ENCODE assay signal across 21 mouse cellular contexts in the genomic region with DNA sequence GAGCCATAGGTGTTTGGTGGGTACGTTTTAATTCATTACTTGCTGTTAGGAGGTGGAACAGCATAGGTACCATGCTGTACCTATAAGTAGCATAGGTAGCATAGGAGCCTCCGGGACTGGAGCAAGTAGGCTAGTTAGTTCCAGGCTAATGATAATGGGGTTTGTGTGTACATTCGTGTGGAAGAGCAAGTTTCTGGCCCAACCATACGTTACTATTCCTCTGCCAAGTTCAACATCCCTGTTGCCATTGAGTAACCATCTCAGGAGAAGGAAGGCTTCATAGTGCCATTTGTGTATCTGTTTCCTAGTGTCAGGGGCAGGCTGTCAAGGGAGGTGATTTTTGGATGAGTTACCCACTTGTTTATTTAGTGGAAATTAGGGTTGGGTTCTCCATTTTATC.
DNase-seq lines count a peak whose midpoint lies in the region; ATAC-seq and TF ChIP-seq lines count a peak whose summit lies in the region.
"Had no signal": no experiment of that assay in that cellular context is flagged by ENCODE, and none has a peak within 500 bp of the region (broad histone marks: within the 10 kb centered on the region; RNA-seq: fewer than 3 reads in every experiment).

No protein-coding gene starts in this region.

- H3K4me1 ChIP-seq in G1E (ENCODE audit: insufficient read depth, low read depth, low read length): peaks cover 72% of the 10 kb centered on the region
- H3K4me1 ChIP-seq in forebrain, embryonic 15.5 days: no peaks in the 10 kb centered on the region
- H3K4me1 ChIP-seq in midbrain, embryonic 16.5 days (ENCODE audit: control insufficient read depth, insufficient read depth, low read length): no peaks in the 10 kb centered on the region

- WGBS in forebrain, embryonic 15.5 days: 90% methylated on average over 4 of the region's 4 CpGs
- 93% methylated on average over 4 of the region's 4 CpGs for WGBS in midbrain, embryonic 16.5 days

- no peaks in the 10 kb centered on the region for H3K9me3 ChIP-seq in G1E (replicated peaks)
- H3K9me3 ChIP-seq in forebrain, embryonic 15.5 days: no peaks in the 10 kb centered on the region
- H3K9me3 ChIP-seq in midbrain, embryonic 16.5 days (replicated peaks; ENCODE audit: control insufficient read depth, low read length, poor library complexity, severe bottlenecking): no peaks in the 10 kb centered on the region

- H3K27ac ChIP-seq in forebrain, embryonic 15.5 days (replicated peaks): no peak overlapping the region
- no peak overlapping the region for H3K27ac ChIP-seq in midbrain, embryonic 16.5 days (ENCODE audit: low read length)

- no peaks in the 10 kb centered on the region for H3K27me3 ChIP-seq in G1E (ENCODE audit: insufficient read depth, low read length)
- no peaks in the 10 kb centered on the region for H3K27me3 ChIP-seq in forebrain, embryonic 15.5 days
- no peaks in the 10 kb centered on the region for H3K27me3 ChIP-seq in midbrain, embryonic 16.5 days (ENCODE audit: control insufficient read depth, insufficient read depth, low read depth, low read length)
- H3K27me3 ChIP-seq: CH12.LX, Patski had no signal

- H3K9ac ChIP-seq in forebrain, embryonic 15.5 days (replicated peaks): no peak overlapping the region
- no peak overlapping the region for H3K9ac ChIP-seq in midbrain, embryonic 16.5 days (ENCODE audit: low read depth, low read length)

- peak overlapping the region; percentile 70 for H3K4me3 ChIP-seq in G1E (ENCODE audit: low read depth, low read length)
- H3K4me3 ChIP-seq in forebrain, embryonic 15.5 days: no peak overlapping the region
- no peak overlapping the region for H3K4me3 ChIP-seq in midbrain, embryonic 16.5 days (ENCODE audit: low read depth, low read length)

- H3K36me3 ChIP-seq in G1E (replicated peaks): peaks cover 39% of the 10 kb centered on the region
- H3K36me3 ChIP-seq in forebrain, embryonic 15.5 days: no peaks in the 10 kb centered on the region
- no peaks in the 10 kb centered on the region for H3K36me3 ChIP-seq in midbrain, embryonic 16.5 days (ENCODE audit: control insufficient read depth, insufficient read depth, low read length)

- no peak overlapping the region for H3K4me2 ChIP-seq in forebrain, embryonic 15.5 days (replicated peaks)
- H3K4me2 ChIP-seq in midbrain, embryonic 16.5 days (ENCODE audit: low read length): no peak overlapping the region

- ATAC-seq in G1E (ENCODE audit: extremely low read depth, insufficient number of reproducible peaks, low FRiP score, poor library complexity, severe bottlenecking): no peak
- no peak for ATAC-seq in forebrain, embryonic 15.5 days (replicated peaks)
- ATAC-seq in midbrain, embryonic 16.5 days: no peak
- ATAC-seq: activated CD4-positive, CD25-positive, alpha-beta regulatory T cell, adult 4 months; CD4-positive, CD25-positive, alpha-beta regulatory T cell, adult 4 months; Patski had no signal

- TF ChIP-seq CTCF in G1E (IDR thresholded peaks at IDR 0.05; ENCODE audit: low read depth, low read length): no peak

- no peak for DNase-seq in G1E (ENCODE audit: low spot score)
- DNase-seq in fat pad, adult 2 months (ENCODE audit: extremely low read depth, low read depth, low spot score): peak; percentile 73
- peak; percentile 70 for DNase-seq in gonadal fat pad, adult 2 months (ENCODE audit: low read depth)
- DNase-seq in cerebellum, adult 9-11 months: no peak
- DNase-seq: adrenal gland, adult 2 months; adrenal gland, adult 8-10 months; adrenal gland, postnatal 10 days; adrenal gland, postnatal 14 days; adrenal gland, postnatal 25 days; adrenal gland, postnatal 36 days; B cell, adult 2 months; cerebellum, adult 11 months; cerebellum, adult 11-12 months; cerebellum, adult 18-20 months; cerebellum, adult 2 months had no signal

Comparison
In these comparisons a context has a peak if more than half of its experiments do, and no peak if none do; other contexts are left out.
1. DNase-seq: peak in fat pad, adult 2 months (single experiment) and gonadal fat pad, adult 2 months (single experiment); none in G1E (single experiment) and cerebellum, adult 9-11 months (single experiment).